Mouse (Mus musculus) heart, embryonic 10.5 days (tissue): ENCODE data around the gene Cep104. TPM values are rescaled to one million over a fixed set of nuclear protein-coding genes. Genes with fewer than 3 reads are reported as not detected.
A peak's percentile ranks its signal among the peaks of the same experiment; 100 is the strongest.

ENCODE experiments used
- DNase-seq: peaks from one replicate; pipeline ENCODE4 v3.0.0-alpha.2; 2017; ENCODE audit warnings: low spot score
- H3K27ac ChIP-seq: fragments of 300-500 bp; sonication (generic); 2 replicates; pipeline ENCODE4 v1.5.1; 2016; ENCODE audit warnings: mild to moderate bottlenecking
- H3K27me3 ChIP-seq: fragments of 300-500 bp; sonication (generic); 2 replicates; pipeline ENCODE4 v1.6.1; 2016; ENCODE audit warnings: mild to moderate bottlenecking; ENCODE audit not compliant: poor library complexity, insufficient read depth, severe bottlenecking
- H3K36me3 ChIP-seq: fragments of 300-500 bp; sonication (generic); 2 replicates; pipeline ENCODE4 v1.6.1; 2016; ENCODE audit warnings: mild to moderate bottlenecking, moderate library complexity
- H3K4me1 ChIP-seq: fragments of 300-500 bp; sonication (generic); 2 replicates; pipeline ENCODE4 v1.6.1; 2016; ENCODE audit warnings: mild to moderate bottlenecking
- H3K4me3 ChIP-seq: fragments of 300-500 bp; sonication (generic); 2 replicates; pipeline ENCODE4 v1.5.1; 2016; ENCODE audit warnings: mild to moderate bottlenecking, moderate library complexity
- H3K9me3 ChIP-seq: fragments of 300-500 bp; sonication (generic); 2 replicates; pipeline ENCODE4 v1.6.1; 2016; ENCODE audit warnings: mild to moderate bottlenecking, moderate library complexity
- WGBS: fragments of 180-500 bp; shearing (Covaris S2); methylation state at CpG from one replicate; pipeline ENCODE4 v1.1.7; 2016; 5-methylcytosine and 5-hydroxymethylcytosine counted together
- polyA plus RNA-seq: library from polyadenylated mRNA; unstranded; fragments of >200 nt; fragmentation: Nextera tagmentation; extraction: Ambion mirVana; gene quantifications from 2 replicates; pipeline ENCODE4 v1.2.1, GENCODE M21; 2016

Cep104 gene
- polyA plus RNA-seq, 1 experiment from 2014 or later = 15.8 TPM

DNA sequence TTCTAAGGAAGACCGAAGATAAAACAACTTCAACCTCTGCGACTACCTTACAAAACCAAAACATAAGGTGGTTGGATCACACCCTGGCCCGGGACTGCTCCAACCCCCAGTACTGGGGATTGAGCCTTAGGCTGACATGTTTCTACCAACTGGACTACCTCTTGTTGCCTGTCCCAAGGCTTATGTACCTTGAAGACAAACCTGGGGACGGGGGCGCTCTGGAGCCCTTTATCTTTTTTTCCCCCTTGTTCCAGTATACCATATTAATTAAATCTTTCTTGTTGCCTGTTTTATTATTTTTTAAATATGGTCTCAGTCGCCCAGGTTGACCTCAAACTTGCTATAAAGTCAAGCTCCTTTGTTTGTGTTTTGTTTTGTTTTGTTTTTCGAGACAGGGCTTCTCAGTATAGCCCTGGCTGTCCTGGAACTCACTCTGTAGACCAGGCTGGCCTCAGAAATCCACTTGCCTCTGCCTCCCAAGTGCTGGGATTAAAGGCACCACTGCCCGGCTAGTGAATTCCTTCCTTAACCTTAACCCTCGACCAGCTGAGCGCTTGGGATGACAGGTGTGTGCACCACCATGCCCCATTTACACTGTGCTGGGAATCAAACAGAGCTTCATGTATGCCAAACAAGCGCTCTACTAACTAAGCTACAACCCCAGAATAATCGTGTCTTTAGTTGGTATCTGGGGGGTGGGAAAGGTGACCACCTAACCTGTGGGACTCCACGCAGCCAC, 36.1 kb downstream of the Cep104 start:
- Histone ChIP-seq H3K4me3 (peak overlapping the region; percentile 100), H3K36me3 (peaks cover 35% of the 10 kb centered on the region), H3K27ac (peak overlapping the region; percentile 94), H3K9me3 (no peaks in the 10 kb centered on the region), H3K4me1 (peaks cover 18% of the 10 kb centered on the region), H3K27me3 (no peaks in the 10 kb centered on the region)
- 27% methylated on average over 13 of the region's 13 CpGs for WGBS
- DNase-seq = no peak

DNA sequence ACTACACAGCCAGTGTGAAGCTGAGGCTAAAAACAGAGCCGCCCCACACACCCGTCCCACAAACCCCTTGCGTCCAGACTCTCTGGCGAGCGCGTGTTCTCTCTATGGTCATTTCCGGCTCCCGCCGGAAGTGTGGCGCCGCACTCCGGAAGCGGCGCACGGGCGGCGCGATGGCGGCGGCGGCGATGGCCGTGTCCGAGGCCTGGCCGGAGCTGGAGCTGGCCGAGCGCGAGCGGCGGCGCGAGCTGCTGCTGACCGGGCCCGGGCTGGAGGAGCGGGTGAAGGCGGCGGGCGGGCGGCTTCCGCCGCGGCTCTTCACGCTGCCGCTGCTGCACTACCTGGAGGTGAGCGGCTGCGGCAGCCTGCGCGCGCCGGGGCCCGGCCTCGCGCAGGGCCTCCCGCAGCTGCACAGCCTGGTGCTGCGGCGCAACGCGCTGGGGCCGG, 36.7 kb downstream of the Cep104 start, which contains the start of gene Lrrc47:
TSS of gene Lrrc47 (plus strand) at position 86 of the 444 bp plus-strand sequence.
- Histone ChIP-seq H3K9me3 (no peaks in the 10 kb centered on the region), H3K27me3 (no peaks in the 10 kb centered on the region), H3K27ac (peak within 1 kb of the TSS; percentile 94), H3K36me3 (peaks cover 35% of the 10 kb centered on the region), H3K4me1 (peaks cover 18% of the 10 kb centered on the region), H3K4me3 (peak within 1 kb of the TSS; percentile 100)
- DNase-seq = peak; percentile 93
- 4% methylated on average over 51 of the region's 59 CpGs for WGBS

DNA sequence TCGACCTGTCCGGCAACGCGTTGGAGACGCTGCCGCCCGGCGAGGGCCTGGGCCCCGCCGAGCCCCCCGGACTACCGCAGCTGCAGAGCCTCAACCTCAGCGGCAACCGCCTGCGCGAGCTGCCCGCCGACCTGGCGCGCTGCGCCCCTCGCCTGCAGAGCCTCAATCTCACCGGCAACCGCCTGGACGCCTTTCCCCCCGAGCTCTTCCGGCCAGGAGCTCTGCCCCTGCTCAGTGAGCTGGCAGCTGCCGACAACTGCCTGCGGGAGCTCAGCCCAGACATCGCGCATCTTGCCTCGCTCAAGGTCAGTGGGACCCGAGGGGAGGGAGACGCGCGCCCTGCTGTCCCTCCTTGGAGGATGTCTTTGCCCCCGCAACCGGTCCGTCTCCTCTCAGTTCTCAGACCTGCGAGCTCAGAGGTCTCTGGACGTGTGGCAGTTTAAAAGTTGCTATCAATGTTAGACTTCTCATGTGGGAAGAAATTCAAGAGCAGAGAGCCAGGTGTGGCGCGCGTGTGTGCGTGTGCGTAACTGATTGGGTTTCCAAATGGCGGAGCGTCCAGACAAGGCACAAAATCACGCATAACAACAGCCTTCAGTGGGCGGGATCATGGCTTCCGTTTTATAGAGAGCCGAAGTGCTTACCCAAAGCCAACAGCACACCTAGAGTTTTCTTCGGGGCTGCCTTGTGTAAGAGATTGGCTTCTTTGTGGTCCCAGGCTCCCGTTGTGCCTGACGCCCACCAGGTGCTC, 37.3 kb downstream of the Cep104 start:
- DNase-seq = no peak
- Histone ChIP-seq H3K9me3 (no peaks in the 10 kb centered on the region), H3K4me3 (peak overlapping the region; percentile 100), H3K27me3 (no peaks in the 10 kb centered on the region), H3K4me1 (peaks cover 18% of the 10 kb centered on the region), H3K27ac (peak overlapping the region; percentile 94), H3K36me3 (peaks cover 36% of the 10 kb centered on the region)
- 2% methylated on average over 55 of the region's 55 CpGs for WGBS

DNA sequence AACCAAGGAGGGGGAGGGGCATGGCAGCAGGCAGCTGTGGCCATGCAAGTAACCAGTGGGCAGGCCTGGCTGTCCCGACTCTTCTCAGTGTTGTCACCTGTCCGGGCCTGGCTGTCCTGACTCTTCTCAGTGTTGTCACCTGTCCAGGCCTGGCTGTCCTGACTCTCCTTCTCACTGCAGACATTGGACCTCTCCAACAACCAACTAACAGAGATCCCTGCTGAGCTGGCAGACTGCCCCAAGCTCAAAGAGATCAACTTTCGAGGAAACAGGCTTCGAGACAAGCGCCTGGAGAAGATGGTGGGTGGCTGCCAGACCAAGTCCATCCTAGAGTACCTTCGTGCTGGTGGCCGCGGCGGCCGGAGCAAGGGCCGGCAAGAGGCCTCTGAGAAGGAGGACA, 40.5 kb downstream of the Cep104 start:
- 88% methylated on average over 11 of the region's 11 CpGs for WGBS
- Histone ChIP-seq H3K9me3 (no peaks in the 10 kb centered on the region), H3K4me3 (no peak overlapping the region), H3K27ac (no peak overlapping the region), H3K27me3 (no peaks in the 10 kb centered on the region), H3K36me3 (peaks cover 68% of the 10 kb centered on the region), H3K4me1 (peaks cover 18% of the 10 kb centered on the region)
- no peak for DNase-seq

DNA sequence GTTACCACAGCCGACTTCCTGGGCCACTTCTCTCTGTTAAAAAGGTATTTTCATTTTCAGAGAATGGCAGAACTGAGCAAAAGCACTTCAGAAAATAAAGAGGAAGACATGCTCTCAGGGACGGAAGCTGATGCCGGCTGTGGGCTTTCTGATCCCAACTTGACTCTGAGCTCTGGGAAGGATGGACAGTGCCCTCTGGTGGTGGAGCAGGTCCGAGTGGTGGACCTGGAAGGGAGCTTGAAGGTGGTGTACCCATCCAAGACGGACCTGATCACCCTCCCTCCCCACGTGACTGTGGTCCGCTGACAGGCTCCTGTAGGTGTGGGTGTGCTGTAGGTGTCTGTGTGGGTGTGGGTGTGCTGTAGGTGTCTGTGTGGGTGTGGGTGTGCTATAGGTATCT, 44.6 kb downstream of the Cep104 start:
- 77% methylated on average over 7 of the region's 7 CpGs for whole genome bisulfite sequencing
- no peak for DNase-seq
- Histone ChIP-seq H3K4me3 (no peak overlapping the region), H3K27me3 (no peaks in the 10 kb centered on the region), H3K36me3 (peaks cover 85% of the 10 kb centered on the region), H3K9me3 (no peaks in the 10 kb centered on the region), H3K4me1 (peaks cover 26% of the 10 kb centered on the region), H3K27ac (no peak overlapping the region)

DNA sequence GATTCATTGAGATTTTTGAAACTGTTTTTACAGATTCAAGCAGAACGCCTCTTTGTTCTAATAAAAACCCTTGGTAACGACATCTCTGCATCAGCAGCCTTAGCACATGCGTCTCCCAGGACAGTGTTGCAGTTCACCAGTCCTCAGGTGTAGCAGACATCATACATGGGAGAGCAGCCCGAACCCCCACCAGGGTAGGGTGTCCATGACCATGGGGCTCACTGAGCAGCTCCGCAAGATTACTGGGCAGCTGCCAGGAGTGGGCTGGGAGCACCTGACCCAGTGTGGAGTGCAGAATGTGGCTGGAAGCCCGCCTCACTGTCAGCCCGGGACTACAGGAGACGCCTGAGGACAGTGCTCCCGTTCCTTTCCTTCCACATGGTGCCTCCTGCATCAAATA, 46.4 kb downstream of the Cep104 start:
- Histone ChIP-seq H3K4me3 (no peak overlapping the region), H3K27ac (no peak overlapping the region), H3K4me1 (peaks cover 45% of the 10 kb centered on the region), H3K27me3 (0 out of 2 replicates have a peak, but pooled peaks cover 2% of the 10 kb centered on the region), H3K9me3 (no peaks in the 10 kb centered on the region), H3K36me3 (peaks cover 66% of the 10 kb centered on the region)
- 82% methylated on average over 9 of the region's 9 CpGs for WGBS
- DNase-seq = no peak

DNA sequence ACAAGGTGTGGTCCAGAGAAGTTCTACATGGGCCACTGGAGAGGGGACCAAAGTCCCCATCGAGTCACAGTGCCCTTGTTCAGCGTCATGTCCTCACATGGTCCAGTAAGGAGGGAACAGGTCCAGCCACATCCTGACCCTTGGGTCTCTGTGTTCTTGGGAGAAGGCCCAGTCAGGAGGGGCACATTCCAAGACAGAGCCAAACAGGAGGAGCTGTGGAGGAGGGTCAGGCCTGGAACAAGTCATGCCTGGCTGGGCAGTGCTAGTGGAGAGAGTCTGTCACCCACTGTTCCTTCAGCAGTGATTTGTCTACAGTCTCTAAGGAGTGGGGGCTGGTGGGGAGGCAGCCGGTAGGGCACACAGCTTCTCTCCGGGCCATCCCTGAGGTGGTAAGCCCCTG, 47.4 kb downstream of the Cep104 start:
- no peaks in the 10 kb centered on the region for H3K9me3 ChIP-seq
- DNase-seq = no peak
- WGBS = 73% methylated on average over 4 of the region's 4 CpGs
- H3K4me1 ChIP-seq = peaks cover 47% of the 10 kb centered on the region
- no peak overlapping the region for H3K4me3 ChIP-seq
- peak overlapping the region; percentile 85; the same call in 1 of the 2 replicates for H3K27ac ChIP-seq
- peaks cover 12% of the 10 kb centered on the region for H3K27me3 ChIP-seq
- peaks cover 56% of the 10 kb centered on the region for H3K36me3 ChIP-seq

DNA sequence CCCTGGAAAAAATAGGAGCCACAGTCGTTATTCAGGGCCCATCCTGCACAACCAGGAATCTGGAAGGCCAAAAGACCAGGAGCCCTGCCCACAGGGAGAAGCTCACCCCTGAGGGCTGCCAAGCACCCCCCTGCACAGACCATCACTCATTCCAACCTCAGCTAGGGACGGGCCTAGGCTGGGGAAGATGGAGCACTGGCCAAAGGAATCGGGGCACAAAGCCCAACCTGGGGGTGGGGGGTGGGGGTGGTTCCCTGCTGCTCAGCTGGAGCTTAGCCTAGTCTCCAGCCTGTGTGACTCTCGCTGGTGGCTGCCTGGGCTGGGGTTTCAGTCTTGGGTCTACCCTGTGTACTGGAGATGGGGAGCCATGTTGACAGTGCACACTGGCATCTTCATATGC, 47.9 kb downstream of the Cep104 start:
- H3K4me1 ChIP-seq = peaks cover 47% of the 10 kb centered on the region
- peak overlapping the region; percentile 68; the same call in 1 of the 2 replicates for H3K4me3 ChIP-seq
- 48% methylated on average over 4 of the region's 4 CpGs for WGBS
- no peaks in the 10 kb centered on the region for H3K9me3 ChIP-seq
- H3K27ac ChIP-seq = peak overlapping the region; percentile 85
- H3K36me3 ChIP-seq = peaks cover 52% of the 10 kb centered on the region
- H3K27me3 ChIP-seq = peaks cover 16% of the 10 kb centered on the region
- DNase-seq = no peak

DNA sequence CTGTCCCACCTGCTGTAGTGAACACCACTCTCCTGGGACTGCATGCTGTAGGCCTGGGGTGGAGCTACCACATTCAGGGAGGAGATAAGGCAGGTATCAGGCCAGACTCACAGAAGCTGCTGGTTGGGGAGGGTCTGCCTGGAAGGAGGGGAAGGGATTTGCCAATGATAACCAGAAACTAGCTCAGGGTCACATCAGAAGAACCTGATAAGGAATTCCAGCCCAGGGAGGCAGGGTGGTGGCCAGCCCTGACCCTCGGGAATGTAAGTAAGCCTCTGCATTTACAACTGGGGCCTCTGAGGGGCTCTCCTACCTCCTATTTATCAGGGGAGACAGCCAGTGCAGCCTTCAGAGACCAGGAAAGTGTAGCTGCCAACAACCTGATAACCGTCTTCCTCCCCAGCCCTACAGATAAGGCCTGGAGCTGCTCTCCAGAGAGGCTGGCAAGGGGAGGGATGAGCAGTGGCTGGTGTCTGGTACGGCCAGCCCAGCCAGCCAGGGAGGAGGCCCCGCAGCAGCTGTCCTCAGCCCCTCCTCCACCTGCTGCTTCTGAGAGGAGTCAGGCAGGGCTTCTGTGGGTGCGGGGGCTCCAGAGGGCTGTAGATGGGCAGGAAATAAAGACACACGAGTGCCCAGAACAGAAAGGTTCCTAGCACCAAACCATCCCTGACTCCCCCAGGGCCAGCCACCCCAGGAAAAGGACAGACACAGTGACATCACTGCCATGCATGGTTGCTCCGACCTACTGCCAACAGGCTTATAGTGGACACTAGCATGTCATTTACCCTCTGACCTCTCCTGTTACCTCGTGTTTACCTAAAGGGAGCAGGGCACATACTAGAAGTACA, 49.0 kb downstream of the Cep104 start:
- Histone ChIP-seq H3K27ac (peak overlapping the region; percentile 85), H3K27me3 (peaks cover 21% of the 10 kb centered on the region), H3K36me3 (peaks cover 41% of the 10 kb centered on the region), H3K9me3 (no peaks in the 10 kb centered on the region), H3K4me1 (peaks cover 47% of the 10 kb centered on the region), H3K4me3 (peak overlapping the region; percentile 68)
- 11% methylated on average over 8 of the region's 8 CpGs for WGBS
- DNase-seq = peak; percentile 95

DNA sequence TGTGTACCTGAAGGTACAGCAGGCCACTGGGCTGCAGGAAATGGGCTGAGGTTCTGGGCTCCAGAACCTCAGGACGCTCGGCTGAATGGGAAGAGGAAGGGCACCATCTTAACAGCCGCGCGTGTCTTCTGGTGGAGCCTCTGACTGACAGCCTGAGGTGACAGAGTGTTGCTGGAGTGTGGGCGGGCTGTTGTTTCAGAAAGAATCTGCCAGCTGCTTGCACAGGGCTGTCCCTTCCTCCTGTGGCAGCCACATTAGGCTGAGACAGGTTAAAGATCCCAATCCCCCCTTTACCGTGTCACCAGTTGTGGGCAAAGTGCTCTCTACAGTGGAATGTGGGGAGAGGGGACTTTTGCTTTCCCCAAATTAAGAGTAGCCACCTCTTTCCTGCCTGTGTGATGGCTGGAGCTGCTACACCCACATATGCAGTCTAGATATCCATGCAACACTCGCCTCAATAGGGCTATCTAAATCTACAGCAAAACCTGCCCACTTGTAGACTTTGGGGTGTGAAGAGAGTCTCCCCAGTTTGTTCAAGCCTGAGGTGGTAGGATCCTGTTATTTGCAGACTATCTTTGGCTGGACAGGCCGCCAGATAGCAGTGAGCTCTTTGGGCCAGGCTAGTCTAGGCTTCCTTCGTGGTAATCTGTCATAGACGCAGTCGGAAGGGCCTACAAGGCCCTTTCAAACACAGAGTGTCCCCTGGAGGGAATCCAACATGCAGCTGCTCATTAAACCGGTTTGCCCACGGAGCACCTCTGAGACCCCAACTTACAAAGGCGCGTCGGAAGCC, 49.9 kb downstream of the Cep104 start:
- peaks cover 21% of the 10 kb centered on the region for H3K27me3 ChIP-seq
- H3K36me3 ChIP-seq = peaks cover 31% of the 10 kb centered on the region
- DNase-seq = peak; percentile 86
- H3K27ac ChIP-seq = peak overlapping the region; percentile 85
- H3K4me3 ChIP-seq = peak overlapping the region; percentile 68
- no peaks in the 10 kb centered on the region for H3K9me3 ChIP-seq
- peaks cover 47% of the 10 kb centered on the region for H3K4me1 ChIP-seq
- WGBS = 15% methylated on average over 17 of the region's 17 CpGs

DNA sequence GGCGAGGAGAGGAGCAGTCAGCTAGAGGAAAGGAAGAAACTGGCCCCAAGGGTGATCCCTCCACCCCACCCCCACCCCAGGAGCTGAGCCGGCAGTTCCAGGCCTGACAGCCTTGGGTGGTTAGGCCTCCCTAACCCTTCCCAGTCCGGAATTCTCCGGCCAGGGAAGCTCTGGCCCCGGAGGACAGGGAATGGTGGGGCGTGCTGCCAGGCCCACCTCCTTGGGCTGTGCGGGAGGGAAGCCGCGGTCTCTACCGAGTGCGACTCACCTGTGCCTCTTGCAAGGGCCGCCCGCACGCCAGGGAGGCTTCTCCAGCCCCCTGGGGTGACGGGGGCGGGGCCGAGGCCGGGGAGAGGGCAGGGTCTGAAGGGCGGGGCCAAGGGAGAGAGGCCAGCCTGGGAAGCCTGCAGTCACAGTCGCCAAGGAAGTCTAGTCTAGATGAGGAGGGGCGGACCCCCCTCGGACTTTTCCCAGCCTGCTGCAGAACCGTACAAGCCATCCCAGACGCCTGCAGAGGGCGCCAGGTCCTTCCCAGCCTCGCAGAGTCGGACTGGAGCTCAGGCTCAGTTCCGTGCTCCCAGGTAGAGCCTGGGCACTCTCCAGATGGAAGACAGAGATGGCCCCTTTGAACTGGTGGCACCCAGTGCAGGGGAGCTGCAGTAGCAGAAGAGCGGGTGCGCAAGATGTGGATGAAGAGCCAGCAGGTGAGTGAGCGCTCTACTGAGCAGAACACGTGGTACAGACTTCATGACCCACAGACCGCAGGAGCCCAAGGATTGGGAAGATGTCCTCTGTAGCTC, 50.8 kb downstream of the Cep104 start, which contains the start of gene Smim1:
TSS of gene Smim1 (minus strand) at position 590 of the 800 bp plus-strand sequence.
- DNase-seq = peak; percentile 95
- H3K4me1 ChIP-seq = peaks cover 47% of the 10 kb centered on the region
- H3K9me3 ChIP-seq = no peaks in the 10 kb centered on the region
- peak within 1 kb of the TSS; percentile 68 for H3K4me3 ChIP-seq
- H3K36me3 ChIP-seq = peaks cover 22% of the 10 kb centered on the region
- peaks cover 30% of the 10 kb centered on the region for H3K27me3 ChIP-seq
- peak within 1 kb of the TSS; percentile 85 for H3K27ac ChIP-seq
- 3% methylated on average over 33 of the region's 33 CpGs for WGBS
